Mouse (Mus musculus) Patski (cell line): ENCODE measurements around the gene Acsf3. TPM values are rescaled to one million over a fixed set of nuclear protein-coding genes. Genes with fewer than 3 reads are reported as not detected.

ENCODE experiments used
- ATAC-seq: fragments of 100-300 bp; one replicate; pipeline ENCODE4 v1.8.0; 2021
- CTCF ChIA-PET: fragments of 350-600 bp; sonication (Branson Sonifier 250); formaldehyde crosslinking; loops from one replicate; lab custom pipeline; 2022; ENCODE audit warnings: inconsistent platforms; lab: Charles Lee
- POLR2A ChIA-PET: fragments of 350-600 bp; sonication (Branson Sonifier 250); formaldehyde crosslinking; loops from one replicate; lab custom pipeline; 2022; ENCODE audit warnings: antibody characterized with exemption, inconsistent platforms; lab: Charles Lee
- DNase-seq: peaks from one replicate; pipeline ENCODE4 v3.0.0-alpha.2; 2011; ENCODE audit warnings: low read depth, low spot score
- H3K27me3 ChIP-seq: fragments of 371-371 bp; one replicate; pipeline ENCODE4 v1.5.1; 2021
- CTCF ChIP-seq: fragments of 100-300 bp; IDR thresholded peaks from one replicate; pipeline ENCODE4 v1.5.1; 2021
- in situ Hi-C: fragments of 300-500 bp; cut with MboI; formaldehyde crosslinking; loops from 3 replicates; pipeline ENCODE4 v1.11.1; 2018; ENCODE audit warnings: low pct_unique_long_range_greater_than_20kb, mixed read lengths
- polyA plus RNA-seq: library from polyadenylated mRNA; unstranded; gene quantifications from one replicate; pipeline ENCODE4 v1.2.3, GENCODE M21; 2021

Gene Acsf3
- polyA plus RNA-seq, 1 experiment from 2014 or later, result 25.5 TPM

GRCm38 (mm10) chr8:122778703-122779239 is 3.5 kb downstream of the Acsf3 start:
- DNase-seq (no peak), ATAC-seq (no peak)
- no peak for TF ChIP-seq CTCF
- peaks cover 3% of the 10 kb centered on the region for H3K27me3 ChIP-seq
- POLR2A ChIA-PET, result no interaction called here
- in situ Hi-C loops, result no loop called here
- CTCF ChIA-PET, result no interaction called here

- in situ Hi-C loops, result no loop called here
- no peak for DNase-seq
- POLR2A ChIA-PET, result no interaction called here
- no peaks in the 10 kb centered on the region for H3K27me3 ChIP-seq
- TF ChIP-seq CTCF, result no peak
- no peak for ATAC-seq
- CTCF ChIA-PET, result no interaction called here
Measured at GRCm38 (mm10) chr8:122779255-122779654, 4.0 kb downstream of the Acsf3 start.

- in situ Hi-C loops, result no loop called here
- no peak for DNase-seq
- no peak for TF ChIP-seq CTCF
- POLR2A ChIA-PET, result no interaction called here
- no peaks in the 10 kb centered on the region for H3K27me3 ChIP-seq
- no peak for ATAC-seq
- CTCF ChIA-PET, result no interaction called here
Measured at GRCm38 (mm10) chr8:122784756-122785155, 9.5 kb downstream of the Acsf3 start.

- POLR2A ChIA-PET, result interaction anchor here (0.9 kb wide), 1 partner anchor 14 kb away, joined by 3 read pairs; the partner anchor contains the start of gene Acsf3
- no peak for TF ChIP-seq CTCF
- no peaks in the 10 kb centered on the region for H3K27me3 ChIP-seq
- CTCF ChIA-PET, result no interaction called here
- DNase-seq (no peak), ATAC-seq (no peak)
- in situ Hi-C loops, result no loop called here
Measured at GRCm38 (mm10) chr8:122789796-122790195, 14.5 kb downstream of the Acsf3 start.

GRCm38 (mm10) chr8:122793375-122794174 is 18.3 kb downstream of the Acsf3 start:
- ATAC-seq, result no peak
- no peak for TF ChIP-seq CTCF
- CTCF ChIA-PET, result no interaction called here

DNA sequence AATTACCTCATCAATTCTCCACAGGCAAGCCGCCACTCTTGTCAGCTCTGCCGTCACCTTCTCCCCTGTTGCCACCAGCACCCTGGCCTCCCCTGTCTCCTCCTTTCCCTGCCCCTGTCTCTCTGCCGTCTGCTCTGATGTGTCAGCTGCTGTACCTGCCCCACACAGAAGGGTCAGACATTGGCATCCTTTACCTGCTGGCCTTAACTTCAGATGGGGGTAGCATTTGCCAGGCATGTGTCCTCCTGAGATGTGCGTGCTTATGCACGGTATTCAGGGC is 18.8 kb downstream of the Acsf3 start:
- ChIA-PET POLR2A (interaction anchor here (0.8 to 1.0 kb wide), 2 partner anchors 10 to 17 kb away, joined by 3 to 4 read pairs; no protein-coding TSS in a partner anchor), CTCF (no interaction called here)
- ATAC-seq (no peak), DNase-seq (no peak)
- in situ Hi-C loops, result no loop called here
- TF ChIP-seq CTCF, result no peak
- H3K27me3 ChIP-seq, result no peaks in the 10 kb centered on the region

More at GRCm38 (mm10) chr8:122793375-122794174, 18.3 kb downstream of the Acsf3 start:
- DNase-seq, result no peak
- in situ Hi-C loops, result no loop called here
- H3K27me3 ChIP-seq, result no peaks in the 10 kb centered on the region
- POLR2A ChIA-PET, result interaction anchor here (0.8 to 1.0 kb wide), 2 partner anchors 11 to 18 kb away, joined by 3 to 4 read pairs; no protein-coding TSS in a partner anchor

GRCm38 (mm10) chr8:122803906-122804761 is 28.8 kb downstream of the Acsf3 start:
- ChIA-PET CTCF (interaction anchor here (1.0 kb wide), 1 partner anchor 31 kb away, joined by 3 read pairs; no protein-coding TSS in a partner anchor), POLR2A (interaction anchor here (0.9 kb wide), 1 partner anchor 10 kb away, joined by 3 read pairs; no protein-coding TSS in a partner anchor)
- no peaks in the 10 kb centered on the region for H3K27me3 ChIP-seq
- DNase-seq, result no peak
- in situ Hi-C loops, result no loop called here
- ATAC-seq, result no peak
- no peak for TF ChIP-seq CTCF

- ChIA-PET CTCF (no interaction called here), POLR2A (interaction anchor here (0.5 to 0.6 kb wide), 2 partner anchors 22 to 27 kb away, joined by 3 to 4 read pairs; no protein-coding TSS in a partner anchor)
- no peak for TF ChIP-seq CTCF
- ATAC-seq (no peak), DNase-seq (no peak)
- H3K27me3 ChIP-seq, result no peaks in the 10 kb centered on the region
- in situ Hi-C loops, result no loop called here
Measured at GRCm38 (mm10) chr8:122805349-122805748, 30.1 kb downstream of the Acsf3 start.

DNA sequence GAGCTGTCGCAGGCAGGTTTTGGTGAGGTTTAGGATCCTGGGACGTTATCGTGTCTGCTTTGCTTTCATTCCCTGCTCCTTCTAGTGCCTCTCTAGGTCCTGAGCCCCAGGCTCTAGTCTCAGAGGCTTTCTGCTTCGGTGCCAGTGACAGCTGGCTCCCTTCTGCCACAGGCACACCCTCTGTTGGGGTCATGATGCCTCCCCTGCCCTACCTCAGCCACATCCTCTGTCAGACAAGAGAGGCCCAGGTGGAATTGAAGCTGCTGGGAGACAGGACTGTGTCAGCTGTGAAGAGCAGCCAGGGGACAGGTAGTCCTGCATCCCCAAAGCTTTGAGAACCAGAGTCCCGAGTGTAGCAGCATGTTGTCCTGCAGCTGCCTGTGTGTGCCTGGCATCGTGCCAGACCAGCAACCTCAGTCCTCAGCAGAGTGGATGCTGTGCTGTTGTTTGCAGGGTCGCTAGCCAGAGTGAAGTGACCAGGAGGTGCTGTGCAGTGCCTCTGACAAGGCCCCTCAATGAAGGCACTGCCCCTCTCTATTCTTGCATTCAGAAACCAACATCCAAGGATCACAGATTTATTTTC is 31.8 kb downstream of the Acsf3 start:
- in situ Hi-C loops, result no loop called here
- TF ChIP-seq CTCF, result no peak
- POLR2A ChIA-PET, result no interaction called here
- no peak for DNase-seq
- H3K27me3 ChIP-seq, result no peaks in the 10 kb centered on the region
- CTCF ChIA-PET, result interaction anchor here (1.0 kb wide), 1 partner anchor 27 kb away, joined by 3 read pairs; no protein-coding TSS in a partner anchor
- no peak for ATAC-seq

- no peak for TF ChIP-seq CTCF
- no peaks in the 10 kb centered on the region for H3K27me3 ChIP-seq
- ChIA-PET CTCF (no interaction called here), POLR2A (no interaction called here)
- ATAC-seq, result no peak
- in situ Hi-C loops, result no loop called here
- DNase-seq, result no peak
Measured at GRCm38 (mm10) chr8:122807907-122808306, 32.6 kb downstream of the Acsf3 start.
